Mouse (Mus musculus): ENCODE data around the gene Ikbip. TPM values are rescaled to one million over a fixed set of nuclear protein-coding genes. Genes with fewer than 3 reads are reported as not detected.

The Ikbip gene
- polyA plus RNA-seq (2017; shearing (Covaris generic)), result 13.5 TPM

DNA sequence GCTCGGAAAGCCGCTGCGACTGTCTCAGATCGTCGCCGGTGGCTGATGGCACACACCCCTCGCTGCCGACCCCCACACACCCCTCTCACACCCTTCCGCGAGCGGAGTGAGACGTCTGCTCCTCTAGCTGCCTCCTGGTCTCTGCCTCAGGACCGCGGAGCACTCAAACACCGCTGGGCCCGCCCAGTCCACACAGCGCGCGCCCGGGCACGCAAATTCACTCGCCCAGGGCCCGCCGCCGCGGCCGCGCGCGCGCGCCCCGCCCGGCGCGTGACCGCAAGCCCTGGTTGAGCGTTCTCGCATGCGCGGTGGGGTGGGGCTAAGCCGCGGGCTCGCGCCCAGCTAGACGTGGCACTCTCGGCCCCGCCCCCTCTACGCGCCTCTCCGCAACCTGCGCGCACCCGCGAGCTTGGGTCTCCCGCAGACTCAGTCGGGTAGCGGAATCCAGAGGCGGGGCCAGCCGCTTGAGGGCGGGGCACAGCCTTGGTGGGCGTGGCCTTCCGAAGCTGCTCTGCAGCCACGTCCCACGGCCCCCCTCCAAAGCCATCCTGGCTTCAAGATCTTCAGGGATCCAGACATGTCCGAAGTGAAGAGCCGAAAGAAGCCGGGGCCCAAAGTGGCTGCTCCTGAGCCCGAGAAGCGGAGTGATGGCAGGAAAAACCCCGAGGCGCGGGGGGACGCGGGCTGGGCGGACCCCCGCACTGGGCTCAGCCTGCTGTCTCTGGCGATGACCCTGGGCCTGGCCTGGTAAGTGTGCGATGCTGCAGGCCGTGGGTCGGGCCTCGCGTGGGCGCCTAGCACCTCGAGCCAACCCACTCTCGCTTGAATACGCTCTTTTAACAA is at the start of gene Ikbip, which contains the start of gene Apaf1:
Gene Ikbip, plus strand, starts transcription at position 391 of the 843 bp plus-strand sequence.
Gene Apaf1, minus strand, starts transcription at position 221 of the 843 bp plus-strand sequence.

DNA sequence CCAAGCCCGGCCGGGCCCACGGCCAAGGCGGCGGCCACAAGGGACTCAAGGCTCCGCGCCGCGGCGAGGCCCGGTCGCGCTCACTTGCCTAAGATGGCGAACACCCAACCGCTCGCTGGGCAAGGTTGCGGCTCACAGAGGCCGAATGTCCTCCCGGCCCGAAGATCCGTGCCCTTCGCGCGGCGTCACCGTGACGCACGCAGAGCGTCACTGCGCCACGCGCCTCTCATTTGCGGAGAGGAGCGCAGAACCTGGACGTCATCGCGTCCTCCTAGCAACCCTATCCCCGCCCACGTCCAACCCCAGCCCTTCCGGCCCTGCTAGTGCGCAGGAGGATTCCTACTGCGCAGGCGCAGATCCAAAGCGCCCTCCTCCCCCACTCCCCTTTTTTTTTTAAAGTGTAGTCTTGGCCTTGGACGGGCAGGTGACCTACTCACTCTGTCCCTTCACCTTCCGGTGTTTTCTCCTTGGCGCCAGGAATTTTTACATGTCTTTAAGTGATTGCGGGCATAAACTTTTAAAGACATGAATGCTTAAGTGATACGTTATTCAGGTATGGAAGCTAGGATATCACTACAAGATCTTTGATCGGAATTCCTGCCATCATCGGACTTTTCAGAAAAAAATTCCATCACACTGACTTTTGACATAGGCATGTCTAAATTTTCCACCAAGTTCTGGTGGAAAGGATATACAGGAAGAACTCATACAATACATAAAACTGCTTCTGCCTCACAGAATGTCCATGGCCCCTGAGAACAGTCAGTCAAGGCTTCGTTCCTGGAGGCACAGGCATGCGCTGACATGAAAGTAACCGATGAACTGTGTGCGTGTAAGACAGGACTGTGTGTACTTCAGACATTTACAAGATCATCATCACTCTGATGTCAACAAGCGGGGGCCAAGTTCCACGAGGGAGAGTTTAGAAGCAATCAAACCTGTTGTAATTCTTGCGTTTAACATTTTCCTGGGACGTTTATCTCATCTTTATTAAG is 41.4 kb downstream of the Ikbip start, which contains the start of gene Slc25a3:
Gene Slc25a3, minus strand, starts transcription at position 232 of the 995 bp plus-strand sequence.

Other genes starting within 250 kb of the Ikbip start
- gene Apaf1, start 170 bp upstream of the Ikbip start, polyA plus RNA-seq (2017; shearing (Covaris generic)), result 40.1 TPM
- gene Slc25a3, start 41.1 kb downstream of the Ikbip start, polyA plus RNA-seq (2017; shearing (Covaris generic)), result 345 TPM
- gene Tmpo, start 98.4 kb downstream of the Ikbip start, polyA plus RNA-seq (2017; shearing (Covaris generic)), result 43.0 TPM

All from inflammation-experienced regulatory T-cells, adult 16 weeks (primary cell).